Mouse (Mus musculus) right cerebral cortex, postnatal 14 days (tissue): Measurements from ENCODE around the gene Phospho1.
A peak's percentile ranks its signal among the peaks of the same experiment; 100 is the strongest.

ENCODE experiments used
- DNase-seq: peaks from one replicate; pipeline ENCODE4 v3.0.0; 2022

Gene Phospho1

DNA sequence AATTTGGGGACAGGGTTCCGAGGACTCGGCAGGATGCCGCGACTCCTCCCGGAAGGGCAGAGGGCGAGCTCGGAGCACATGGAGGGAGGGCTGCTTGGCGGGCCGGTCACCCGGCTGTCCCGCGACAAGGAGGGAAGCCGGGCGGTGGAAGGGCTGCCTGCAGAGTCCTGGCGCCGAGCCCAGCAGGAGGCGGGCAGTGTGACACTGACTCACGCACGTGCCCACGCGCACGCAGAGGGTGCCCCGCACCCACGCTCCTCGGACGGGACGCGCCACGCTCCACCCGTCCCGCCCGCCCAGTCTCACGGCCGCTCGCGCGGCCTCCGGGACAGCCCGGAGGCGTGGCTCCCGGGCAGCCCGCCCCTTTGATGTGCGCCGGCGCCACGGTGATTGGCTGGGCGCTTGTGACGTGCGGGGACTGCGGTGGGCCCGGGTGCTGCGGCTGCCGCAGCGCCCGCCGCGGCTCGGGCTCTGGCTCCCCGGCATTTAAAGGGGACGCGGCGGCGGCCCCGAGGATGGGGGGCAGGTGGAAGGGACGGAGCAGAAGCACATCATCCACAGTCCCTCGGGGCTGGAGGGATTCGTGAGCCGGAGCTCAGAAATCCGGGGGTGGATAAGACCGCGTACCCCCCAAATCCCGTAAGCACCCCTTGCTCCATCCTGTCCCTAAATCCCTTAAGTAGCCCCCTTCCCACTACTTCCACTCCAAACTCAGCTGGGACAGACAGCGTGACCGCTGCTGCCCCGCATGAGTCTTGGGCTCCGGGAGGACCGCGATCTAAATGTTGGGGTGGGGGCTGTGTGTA, at the start of gene Phospho1:
Phospho1 (plus strand) TSS at position 429 of the 806 bp plus-strand sequence.
- DNase-seq: peak; percentile 90

DNA sequence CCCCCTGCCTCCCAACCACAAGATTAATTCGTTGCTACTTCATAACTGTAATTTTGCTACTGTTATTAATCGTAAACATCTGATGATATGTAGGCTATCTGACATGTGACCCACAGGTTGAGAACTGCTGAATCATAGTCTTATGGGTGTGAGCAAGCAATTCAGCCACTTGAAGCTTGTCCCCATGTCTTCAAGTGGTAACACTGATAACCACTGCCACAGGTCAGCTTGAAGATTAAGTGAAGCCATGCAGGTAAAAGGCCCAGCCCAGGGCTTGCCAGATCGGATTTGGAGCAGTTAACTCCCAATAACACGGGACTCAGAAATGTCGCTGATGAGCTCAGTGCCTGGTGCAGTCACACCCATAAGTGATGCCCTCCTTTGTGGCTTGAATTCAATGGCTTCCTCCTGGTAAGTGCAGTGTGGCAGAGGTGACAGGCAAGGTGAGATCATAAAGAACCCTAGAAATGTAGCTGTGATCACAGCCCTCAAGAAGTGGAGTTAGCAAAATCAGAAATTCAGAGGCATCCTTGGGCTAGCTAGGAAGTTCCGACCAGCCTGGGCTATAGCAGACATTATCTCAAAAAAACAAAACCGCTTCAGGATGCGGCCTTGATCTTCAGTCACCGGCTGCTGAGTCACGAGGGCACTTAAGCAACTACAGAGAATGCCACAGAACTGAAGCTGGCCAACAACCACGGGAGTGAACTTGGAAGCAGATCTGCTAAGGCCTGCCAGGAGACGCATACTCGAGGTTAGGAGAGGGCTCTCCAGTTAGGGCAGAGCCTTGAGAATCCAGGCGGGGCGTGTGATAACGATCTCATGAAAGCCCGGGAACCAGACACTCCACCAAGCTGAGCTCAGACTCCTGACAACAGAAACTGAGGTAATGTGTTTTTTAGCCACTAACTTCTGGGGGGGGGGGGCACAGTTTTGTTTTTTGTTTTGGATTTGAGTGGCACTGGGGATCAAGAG, 46.7 kb upstream of the Phospho1 start:
- DNase-seq: no peak

DNA sequence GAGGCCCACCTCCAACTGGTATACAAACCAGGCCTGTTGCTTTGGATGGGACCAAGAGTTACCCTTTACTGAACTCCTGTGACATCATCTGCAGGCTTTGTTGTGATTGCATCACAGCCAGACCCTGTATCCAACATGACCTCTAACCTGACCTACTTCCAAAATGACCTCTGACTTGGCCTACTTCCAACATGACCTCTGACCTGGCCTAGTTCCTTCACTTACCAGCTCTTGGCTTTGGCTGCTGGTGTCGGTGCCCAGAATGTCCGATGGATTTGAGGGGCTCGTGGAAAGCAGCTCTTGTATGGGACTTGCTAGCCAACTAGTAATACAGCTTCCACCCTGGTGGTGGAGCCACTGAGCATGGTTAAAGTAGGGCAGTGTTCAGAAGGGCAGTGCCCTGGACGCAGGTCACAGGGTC, 45.5 kb upstream of the Phospho1 start:
- no peak for DNase-seq

DNA sequence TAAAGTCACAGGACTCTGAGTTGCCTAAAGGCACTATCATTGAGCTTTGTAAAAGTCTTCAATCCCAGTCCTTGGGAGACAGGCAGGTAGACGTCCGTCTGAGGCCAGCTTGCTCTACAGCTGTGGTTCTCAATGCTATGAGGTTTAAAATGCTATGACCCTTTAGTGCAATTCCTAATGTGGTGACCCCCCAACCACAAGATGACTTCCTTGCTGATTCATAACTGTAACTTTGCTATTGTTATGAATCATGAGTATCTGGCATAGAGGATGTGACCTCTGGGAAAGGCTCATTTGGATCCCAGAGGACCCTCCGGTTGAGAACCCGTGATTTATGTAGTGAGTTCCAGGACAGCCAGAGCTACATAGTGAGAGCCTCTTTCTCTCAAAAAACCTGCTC, 44.9 kb upstream of the Phospho1 start:
- DNase-seq: no peak

DNA sequence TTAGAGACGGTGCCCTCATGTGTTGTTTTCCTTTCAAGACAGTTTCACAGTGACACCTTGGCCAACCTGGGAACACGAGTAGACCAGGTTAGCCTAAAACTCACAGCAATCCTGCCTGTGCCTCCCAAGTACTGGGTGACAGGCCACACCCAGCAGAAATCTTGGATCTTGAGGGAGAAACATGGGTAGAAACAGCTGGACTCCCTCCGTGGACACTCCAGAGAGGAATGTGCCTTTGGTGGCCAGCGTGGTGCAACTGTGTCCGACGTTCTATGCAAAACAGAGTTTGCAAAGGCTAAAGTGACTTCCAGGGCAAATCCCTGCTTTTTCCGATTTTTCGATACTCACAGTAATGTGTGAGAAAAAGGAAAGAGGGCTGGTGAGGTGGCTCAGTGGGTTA, 43.8 kb upstream of the Phospho1 start:
- DNase-seq: no peak

- no peak for DNase-seq
Observed at GRCm38 (mm10) chr11:95781557-95781956, 42.7 kb upstream of the Phospho1 start.

DNA sequence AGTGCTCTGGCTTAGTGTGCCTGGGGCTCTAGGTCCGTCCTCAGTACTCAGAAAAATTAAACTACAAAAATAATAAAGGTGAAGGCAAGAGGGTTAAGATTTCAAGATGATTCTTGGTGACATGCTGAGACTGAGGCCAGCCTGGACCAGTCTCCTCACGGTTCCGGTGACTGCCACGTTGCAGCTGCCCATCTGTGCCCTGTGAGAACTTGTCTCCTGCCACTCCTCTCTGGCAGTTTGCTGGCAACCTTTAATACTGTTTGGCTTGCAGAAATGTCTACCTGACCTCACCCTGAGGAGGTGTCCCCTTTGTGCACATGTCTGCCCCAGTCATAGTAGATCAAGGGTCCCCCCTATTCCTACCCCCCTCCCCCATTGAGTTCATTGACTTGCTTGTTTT, 40.8 kb upstream of the Phospho1 start:
- DNase-seq: no peak

DNA sequence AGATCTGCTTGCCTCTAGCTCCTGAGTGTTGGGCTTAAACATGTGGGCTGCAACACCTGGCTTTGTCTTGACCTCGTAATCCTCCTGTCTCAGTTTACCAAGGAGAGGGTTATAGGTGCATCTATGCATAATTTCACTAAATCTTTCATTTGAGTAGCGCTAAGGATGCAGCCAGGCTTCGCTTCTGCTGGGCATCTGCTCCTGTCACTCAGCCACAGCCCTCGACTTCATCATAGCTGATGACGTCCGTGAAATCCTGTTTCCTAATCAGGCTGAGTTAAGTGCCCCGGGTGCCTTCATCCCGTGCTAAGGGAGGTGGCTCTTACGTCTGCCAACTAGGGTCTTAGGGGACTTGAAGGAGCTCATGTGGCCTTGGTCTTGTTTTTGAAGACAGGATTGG, 40.3 kb upstream of the Phospho1 start:
- DNase-seq: no peak

- DNase-seq: no peak
Observed at GRCm38 (mm10) chr11:95785675-95786074, 38.6 kb upstream of the Phospho1 start.

GRCm38 (mm10) chr11:95786511-95786910, 37.8 kb upstream of the Phospho1 start:
- DNase-seq: no peak

DNA sequence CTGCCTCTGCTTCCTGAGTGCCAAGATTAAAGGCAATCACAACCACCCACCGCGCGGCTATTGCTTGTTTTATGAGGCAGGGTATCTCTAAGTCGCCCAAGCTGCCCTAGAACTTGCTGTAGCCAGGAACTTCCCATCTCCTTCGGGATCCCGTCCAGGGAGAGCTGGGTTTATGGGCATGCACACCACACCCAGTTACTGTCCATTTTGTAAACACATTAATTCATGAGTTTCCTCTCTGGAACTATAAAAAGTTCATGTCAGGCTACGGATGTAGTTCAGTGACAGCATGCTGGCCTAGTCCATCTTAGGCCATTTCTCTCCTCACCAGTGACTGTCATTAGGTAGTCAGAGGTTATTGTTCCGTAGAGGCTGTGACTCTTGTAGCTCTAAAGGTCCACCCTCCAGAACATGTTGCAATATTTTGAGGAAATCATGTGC, 34.8 kb upstream of the Phospho1 start:
- no peak for DNase-seq

- peak; percentile 40 for DNase-seq
Observed at GRCm38 (mm10) chr11:95791787-95792186, 32.5 kb upstream of the Phospho1 start.

DNA sequence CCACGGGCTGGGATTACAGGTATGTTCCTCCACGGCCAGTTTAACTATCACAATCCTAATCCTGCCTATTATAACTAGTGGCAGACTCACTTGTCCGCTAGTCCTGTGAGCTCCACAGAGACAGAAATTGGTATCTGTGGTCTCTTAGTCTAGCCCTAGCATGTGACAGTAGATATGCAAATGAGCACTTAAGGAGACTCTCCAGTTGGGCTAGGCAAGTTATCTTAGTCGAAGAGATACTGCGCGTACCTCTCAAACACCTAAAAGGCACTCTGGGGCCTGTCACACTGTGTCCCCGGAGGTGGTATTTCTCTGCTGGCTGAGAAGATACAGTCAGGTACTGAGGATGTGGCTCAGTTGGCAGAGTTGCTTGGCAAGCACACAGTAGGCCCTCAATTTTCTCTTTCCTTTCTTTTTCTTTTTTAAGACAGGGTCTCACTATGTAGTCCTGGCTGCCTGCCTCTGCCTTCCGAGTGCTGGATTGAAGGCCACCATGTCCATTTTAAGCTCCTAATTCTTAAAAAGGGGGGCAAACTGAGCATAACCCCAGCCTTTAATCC, 31.3 kb upstream of the Phospho1 start:
- DNase-seq: no peak

- no peak for DNase-seq
Observed at GRCm38 (mm10) chr11:95794201-95794600, 30.1 kb upstream of the Phospho1 start.

- no peak for DNase-seq
Observed at GRCm38 (mm10) chr11:95795582-95795981, 28.7 kb upstream of the Phospho1 start.

GRCm38 (mm10) chr11:95805010-95805409, 19.3 kb upstream of the Phospho1 start:
- no peak for DNase-seq

DNA sequence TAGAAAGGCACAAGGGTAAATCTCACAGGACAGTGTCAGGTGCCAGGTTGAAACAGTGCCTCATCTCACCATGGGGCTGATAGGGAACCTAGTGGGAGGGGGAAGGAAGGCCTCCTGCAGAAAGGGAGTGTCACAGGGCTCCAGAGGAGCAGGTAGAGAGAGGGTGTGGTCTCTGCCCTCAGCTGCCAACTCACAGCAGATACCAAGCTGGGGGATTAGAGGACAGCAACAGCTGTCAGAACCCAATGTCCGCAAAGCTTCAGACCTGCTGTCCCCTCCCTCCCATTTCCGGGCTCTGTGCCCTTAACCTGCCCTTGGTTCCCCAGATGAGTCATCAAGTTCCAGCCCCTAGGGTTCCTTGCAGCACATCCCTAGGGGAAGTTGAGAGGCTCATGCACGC, 18.8 kb upstream of the Phospho1 start:
- no peak for DNase-seq

DNA sequence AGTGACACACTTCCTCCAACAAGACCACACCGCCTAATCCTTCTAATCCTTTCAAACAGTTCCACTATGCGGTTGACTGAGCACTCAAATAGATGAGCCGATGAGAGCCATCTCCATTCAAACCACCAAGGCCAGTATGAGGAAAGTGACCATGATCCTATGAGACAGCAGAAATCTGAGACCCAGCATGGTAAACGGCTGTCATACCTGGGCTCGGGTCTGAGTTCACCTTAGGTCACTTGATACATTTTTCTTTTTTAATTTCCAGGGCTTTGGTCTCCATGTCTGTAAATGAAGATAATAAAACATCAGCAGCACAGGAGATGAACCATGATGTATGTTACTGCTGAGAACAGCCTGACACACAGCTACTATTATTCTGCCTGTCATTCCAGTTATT, 16.4 kb upstream of the Phospho1 start:
- DNase-seq: no peak

DNA sequence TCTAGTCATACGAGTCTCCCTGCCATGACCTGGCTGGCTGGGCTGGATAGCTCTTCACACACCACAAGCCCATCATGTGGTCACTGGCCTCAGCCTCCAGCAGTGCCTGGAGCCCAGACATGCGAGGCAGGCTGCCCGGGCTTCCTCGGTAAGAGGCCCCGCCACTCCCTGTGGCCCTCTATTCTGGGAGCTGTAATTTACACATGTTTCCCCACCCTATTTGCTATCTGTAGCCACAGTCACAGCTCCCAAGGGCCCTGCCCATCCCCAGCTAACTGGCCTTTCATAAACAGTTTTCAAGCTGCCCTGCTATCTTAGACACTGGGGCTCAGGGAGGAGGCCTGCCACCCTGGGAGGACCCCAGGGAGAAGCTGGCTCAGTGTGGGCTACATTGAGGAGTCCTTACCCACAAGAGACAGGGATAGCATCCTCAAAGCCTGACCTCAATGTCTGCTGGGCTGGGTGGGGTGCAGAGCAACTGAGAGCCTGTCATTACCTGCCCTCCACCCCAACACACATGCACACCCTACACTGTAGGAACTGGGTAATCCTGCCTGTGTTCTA, 15.8 kb upstream of the Phospho1 start:
- DNase-seq: no peak

GRCm38 (mm10) chr11:95809603-95810002, 14.7 kb upstream of the Phospho1 start:
- DNase-seq: no peak

DNA sequence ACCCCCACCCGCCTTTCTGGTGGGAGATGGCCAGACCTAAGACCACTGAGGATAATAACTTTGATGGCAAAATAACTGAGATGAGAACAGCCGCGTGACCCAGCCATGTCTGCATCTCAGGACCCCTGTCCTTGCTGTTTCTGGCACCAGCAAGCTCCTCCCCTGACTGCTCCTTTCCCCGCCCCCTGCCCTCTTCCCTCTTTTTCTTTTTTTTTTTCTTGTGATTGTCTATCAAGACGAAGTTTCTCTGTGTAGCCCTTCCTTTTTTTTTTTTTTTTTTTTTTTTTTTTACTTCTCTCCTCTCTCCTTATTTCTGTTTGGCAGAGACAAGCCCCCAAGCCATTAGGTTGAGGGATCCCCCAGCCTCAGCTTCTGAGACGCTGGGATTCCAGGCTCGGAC, 13.5 kb upstream of the Phospho1 start:
- no peak for DNase-seq

DNA sequence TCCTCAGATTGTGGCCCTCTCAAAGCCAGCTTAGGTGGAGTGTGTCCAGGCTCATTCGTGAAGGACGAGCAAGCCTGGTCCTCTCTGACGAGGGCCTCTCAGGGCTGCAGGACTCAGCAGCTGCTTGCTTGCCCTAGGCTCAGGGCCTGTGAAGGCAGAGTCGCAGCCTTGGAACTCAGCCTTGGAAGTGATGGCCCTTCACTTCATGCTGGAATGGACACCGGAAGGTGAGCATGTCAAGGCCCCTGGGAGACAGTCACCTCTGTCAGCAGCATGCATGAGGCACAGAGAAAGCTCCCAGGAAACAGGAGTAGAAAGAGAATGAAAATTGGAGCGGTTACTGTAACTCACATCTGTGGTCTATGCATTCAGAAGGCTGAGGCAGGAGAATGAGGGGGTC, 12.6 kb upstream of the Phospho1 start:
- DNase-seq: no peak

DNA sequence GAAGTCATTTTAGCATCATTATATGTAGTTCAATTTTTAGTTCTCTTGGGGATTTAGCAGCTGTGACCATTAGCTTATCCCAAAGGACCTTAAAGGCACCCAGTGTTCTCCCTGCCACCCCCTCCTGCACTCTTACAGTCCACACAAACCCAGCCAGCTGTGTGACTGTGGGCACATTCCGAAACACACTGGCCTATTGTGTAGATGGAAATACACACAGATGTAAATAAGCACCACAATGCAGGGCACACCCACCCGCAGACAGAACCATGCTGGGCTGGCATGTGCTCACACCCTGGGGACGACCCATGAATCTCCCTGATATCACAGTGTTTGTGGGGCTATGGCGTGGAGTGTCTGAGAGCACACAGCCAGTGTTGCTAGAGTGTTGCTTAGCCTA, 12.1 kb upstream of the Phospho1 start:
- DNase-seq: no peak
